10 mouse cellular contexts compared by ENCODE assay signal in genomic region chr1:136231596-136231995, GRCm38 (mm10). TPM values are rescaled to one million over a fixed set of nuclear protein-coding genes. Genes with fewer than 3 reads are reported as not detected.
DNase-seq lines count a peak whose midpoint lies in the region; ATAC-seq and TF ChIP-seq lines count a peak whose summit lies in the region.
"Had no signal": no experiment of that assay in that cellular context is flagged by ENCODE, and none has a peak within 500 bp of the region (broad histone marks: within the 10 kb centered on the region; RNA-seq: fewer than 3 reads in every experiment).

No protein-coding gene starts in this region.

- ATAC-seq in lung, embryonic 15.5 days (ENCODE audit: borderline replicate concordance, extremely low read depth, low FRiP score, low TSS enrichment): peak; percentile 9
- no peak for ATAC-seq in forebrain, embryonic 13.5 days
- no peak for ATAC-seq in limb, embryonic 14.5 days (ENCODE audit: low FRiP score, low read depth)
- ATAC-seq in stomach, embryonic 15.5 days (ENCODE audit: insufficient read depth, low FRiP score, low read depth): peak; percentile 77

- TF ChIP-seq CTCF in lung, adult 2 months (IDR thresholded peaks at IDR 0.05; ENCODE audit: insufficient read depth, low read length): no peak

- 8% methylated on average over 6 of the region's 6 CpGs for WGBS in lung, embryonic 15.5 days
- WGBS in lung, adult 2 months: 29% methylated on average over 6 of the region's 6 CpGs
- 0% methylated on average over 6 of the region's 6 CpGs for WGBS in forebrain, embryonic 13.5 days
- 2% methylated on average over 6 of the region's 6 CpGs for WGBS in limb, embryonic 14.5 days
- WGBS in stomach, embryonic 15.5 days: 10% methylated on average over 6 of the region's 6 CpGs

- intact Hi-C loops in heart, postnatal 14 days (cut with DNase I): no loop called here

- H3K27ac ChIP-seq in lung, embryonic 15.5 days: peak overlapping the region; percentile 86
- H3K27ac ChIP-seq in forebrain, embryonic 13.5 days: no peak overlapping the region
- H3K27ac ChIP-seq in limb, embryonic 14.5 days (replicated peaks; ENCODE audit: low read depth, low read length): no peak overlapping the region
- H3K27ac ChIP-seq in stomach, embryonic 15.5 days: peak overlapping the region; percentile 88

- H3K9me3 ChIP-seq in lung, embryonic 15.5 days: no peaks in the 10 kb centered on the region
- no peaks in the 10 kb centered on the region for H3K9me3 ChIP-seq in forebrain, embryonic 13.5 days (replicated peaks)
- no peaks in the 10 kb centered on the region for H3K9me3 ChIP-seq in limb, embryonic 14.5 days (ENCODE audit: control insufficient read depth, low read length)
- H3K9me3 ChIP-seq in stomach, embryonic 15.5 days: no peaks in the 10 kb centered on the region

- no peaks in the 10 kb centered on the region for H3K36me3 ChIP-seq in lung, embryonic 15.5 days
- H3K36me3 ChIP-seq in forebrain, embryonic 13.5 days (ENCODE audit: poor library complexity, severe bottlenecking): peaks cover 10% of the 10 kb centered on the region; the same call in 1 of the 2 replicates
- peaks cover 11% of the 10 kb centered on the region for H3K36me3 ChIP-seq in limb, embryonic 14.5 days (ENCODE audit: control insufficient read depth, insufficient read depth, low read length)
- no peaks in the 10 kb centered on the region for H3K36me3 ChIP-seq in stomach, embryonic 15.5 days

- no peak for TF ChIP-seq POLR2A in lung, adult 2 months (IDR thresholded peaks at IDR 0.05; ENCODE audit: borderline replicate concordance, extremely low read depth, low read depth, low read length)
- no peak for TF ChIP-seq POLR2A in limb, embryonic 14.5 days (IDR thresholded peaks at IDR 0.05; ENCODE audit: borderline replicate concordance, extremely low read depth, insufficient read depth, insufficient read length)

- H3K27me3 ChIP-seq in lung, embryonic 15.5 days: no peaks in the 10 kb centered on the region
- no peaks in the 10 kb centered on the region for H3K27me3 ChIP-seq in forebrain, embryonic 13.5 days
- no peaks in the 10 kb centered on the region for H3K27me3 ChIP-seq in limb, embryonic 14.5 days (ENCODE audit: control insufficient read depth, insufficient read depth, low read length)
- no peaks in the 10 kb centered on the region for H3K27me3 ChIP-seq in stomach, embryonic 15.5 days (replicated peaks)

- H3K9ac ChIP-seq in lung, embryonic 15.5 days: peak overlapping the region; percentile 8; the same call in 1 of the 2 replicates
- H3K9ac ChIP-seq in forebrain, embryonic 13.5 days: peak overlapping the region; percentile 76
- H3K9ac ChIP-seq in limb, embryonic 14.5 days (ENCODE audit: low read depth, low read length, severe bottlenecking): peak overlapping the region; percentile 43; the same call in 1 of the 2 replicates
- no peak overlapping the region for H3K9ac ChIP-seq in stomach, embryonic 15.5 days

- peaks cover 59% of the 10 kb centered on the region for H3K4me1 ChIP-seq in lung, embryonic 15.5 days
- H3K4me1 ChIP-seq in lung, adult 2 months (ENCODE audit: control insufficient read depth, insufficient read depth, low read length): no peaks in the 10 kb centered on the region
- peaks cover 68% of the 10 kb centered on the region for H3K4me1 ChIP-seq in forebrain, embryonic 13.5 days
- peaks cover 54% of the 10 kb centered on the region for H3K4me1 ChIP-seq in limb, embryonic 14.5 days (ENCODE audit: control insufficient read depth, insufficient read depth, low read length)
- peaks cover 38% of the 10 kb centered on the region for H3K4me1 ChIP-seq in stomach, embryonic 15.5 days

- peak overlapping the region; percentile 76 for H3K4me2 ChIP-seq in lung, embryonic 15.5 days
- peak overlapping the region; percentile 74 for H3K4me2 ChIP-seq in forebrain, embryonic 13.5 days
- peak overlapping the region; percentile 67 for H3K4me2 ChIP-seq in limb, embryonic 14.5 days (replicated peaks; ENCODE audit: low read depth, low read length, severe bottlenecking)
- H3K4me2 ChIP-seq in stomach, embryonic 15.5 days: peak overlapping the region; percentile 93

- peak overlapping the region; percentile 62 for H3K4me3 ChIP-seq in lung, embryonic 15.5 days
- no peak overlapping the region for H3K4me3 ChIP-seq in lung, adult 2 months (replicated peaks; ENCODE audit: extremely low read depth, low read depth, low read length)
- H3K4me3 ChIP-seq in forebrain, embryonic 13.5 days: peak overlapping the region; percentile 58
- H3K4me3 ChIP-seq in limb, embryonic 14.5 days (replicated peaks; ENCODE audit: low read length): peak overlapping the region; percentile 52
- H3K4me3 ChIP-seq in stomach, embryonic 15.5 days (replicated peaks): peak overlapping the region; percentile 61

- no peak for DNase-seq in lung, adult 2 months
- DNase-seq in limb, embryonic 14.5 days (ENCODE audit: low spot score): no peak
- no peak for DNase-seq in adrenal gland, postnatal 4 days (ENCODE audit: low spot score in 2 of 2)
- no peak for DNase-seq in adrenal gland, postnatal 36 days
- DNase-seq in heart, postnatal 14 days: no peak

RNA-seq across cellular contexts. Expression of gene Inava, which starts 2.5 kb away (rescaled TPM):
- 15.7 and 16.0 TPM in 2 replicates for polyA plus RNA-seq in lung, embryonic 15.5 days (2015; fragmentation: Nextera tagmentation; extraction: Ambion mirVana)
- 4.2 and 7.3 TPM in 2 replicates for polyA plus RNA-seq in lung, adult 2 months (2012; rRNA removed)
- polyA plus RNA-seq in forebrain, embryonic 13.5 days (2015; fragmentation: Nextera tagmentation; extraction: Ambion mirVana): 8.3 and 10.0 TPM in 2 replicates
- polyA plus RNA-seq in limb, embryonic 14.5 days (2012; rRNA removed): 17.3 and 27.6 TPM in 2 replicates
- 16.0 and 19.0 TPM in 2 replicates for polyA plus RNA-seq in limb, embryonic 14.5 days (2014; fragmentation: Nextera tagmentation; extraction: Ambion mirVana)
- polyA plus RNA-seq in stomach, embryonic 15.5 days (2015; fragmentation: Nextera tagmentation; extraction: Ambion mirVana): 30.8 and 33.1 TPM in 2 replicates
- total RNA-seq in adrenal gland, postnatal 4 days (2021): 1 to 10 TPM in 1 of 2 experiments, under 1 TPM in 1; 0.62 to 4.1 TPM
- not detected for total RNA-seq in adrenal gland, postnatal 36 days (2021)
- under 1 TPM in 1 of 2 experiments, not detected in 1; 0.22 TPM for total RNA-seq in heart, postnatal 14 days (2021)
- total RNA-seq: gastrocnemius, adult 8-10 months; liver, adult 2 months had no signal

RNA-seq across cellular contexts. Expression of gene Mroh3, which starts 19.0 kb away (rescaled TPM):
- 0.17 and 0.25 TPM in 2 replicates for polyA plus RNA-seq in lung, embryonic 15.5 days (2015; fragmentation: Nextera tagmentation; extraction: Ambion mirVana)
- 0.14 TPM in 1 of 2 replicates, not detected in the other for polyA plus RNA-seq in lung, adult 2 months (2012; rRNA removed)
- polyA plus RNA-seq in forebrain, embryonic 13.5 days (2015; fragmentation: Nextera tagmentation; extraction: Ambion mirVana): 0.20 TPM in 1 of 2 replicates, not detected in the other
- 0.68 and 0.96 TPM in 2 replicates for polyA plus RNA-seq in limb, embryonic 14.5 days (2012; rRNA removed)
- 0.17 TPM in 1 of 2 replicates, not detected in the other for polyA plus RNA-seq in limb, embryonic 14.5 days (2014; fragmentation: Nextera tagmentation; extraction: Ambion mirVana)
- polyA plus RNA-seq in stomach, embryonic 15.5 days (2015; fragmentation: Nextera tagmentation; extraction: Ambion mirVana): 0.66 and 0.73 TPM in 2 replicates
- not detected for total RNA-seq in adrenal gland, postnatal 4 days (2021)
- not detected for total RNA-seq in adrenal gland, postnatal 36 days (2021)
- not detected for total RNA-seq in heart, postnatal 14 days (2021)
- total RNA-seq: gastrocnemius, adult 8-10 months; liver, adult 2 months had no signal
- polyA plus RNA-seq: liver, adult 2 months had no signal

RNA-seq across cellular contexts. Expression of gene Gpr25, which starts 29.1 kb away (rescaled TPM):
- not detected in 2 replicates for polyA plus RNA-seq in lung, embryonic 15.5 days (2015; fragmentation: Nextera tagmentation; extraction: Ambion mirVana)
- 0.14 and 0.45 TPM in 2 replicates for polyA plus RNA-seq in lung, adult 2 months (2012; rRNA removed)
- polyA plus RNA-seq in forebrain, embryonic 13.5 days (2015; fragmentation: Nextera tagmentation; extraction: Ambion mirVana): not detected in 2 replicates
- 0.68 and 0.88 TPM in 2 replicates for polyA plus RNA-seq in limb, embryonic 14.5 days (2012; rRNA removed)
- polyA plus RNA-seq in limb, embryonic 14.5 days (2014; fragmentation: Nextera tagmentation; extraction: Ambion mirVana): 0.21 TPM in 1 of 2 replicates, not detected in the other
- polyA plus RNA-seq in stomach, embryonic 15.5 days (2015; fragmentation: Nextera tagmentation; extraction: Ambion mirVana): not detected in 2 replicates
- total RNA-seq in adrenal gland, postnatal 4 days (2021): not detected
- total RNA-seq in adrenal gland, postnatal 36 days (2021): not detected
- total RNA-seq in heart, postnatal 14 days (2021): not detected
- total RNA-seq: gastrocnemius, adult 8-10 months; liver, adult 2 months had no signal

Comparison
In these comparisons a context has a peak if more than half of its experiments do, and no peak if none do; other contexts are left out.
1. ATAC-seq: peak in lung, embryonic 15.5 days (single experiment) and stomach, embryonic 15.5 days (single experiment); none in forebrain, embryonic 13.5 days (single experiment) and limb, embryonic 14.5 days (single experiment).
2. H3K27ac ChIP-seq: peak in lung, embryonic 15.5 days (single experiment) and stomach, embryonic 15.5 days (single experiment); none in forebrain, embryonic 13.5 days (single experiment) and limb, embryonic 14.5 days (single experiment).
3. Peak in every context shown above with its lines, with median percentiles within 50 percentile points of each other: H3K4me2 ChIP-seq.